In the genomic region with DNA sequence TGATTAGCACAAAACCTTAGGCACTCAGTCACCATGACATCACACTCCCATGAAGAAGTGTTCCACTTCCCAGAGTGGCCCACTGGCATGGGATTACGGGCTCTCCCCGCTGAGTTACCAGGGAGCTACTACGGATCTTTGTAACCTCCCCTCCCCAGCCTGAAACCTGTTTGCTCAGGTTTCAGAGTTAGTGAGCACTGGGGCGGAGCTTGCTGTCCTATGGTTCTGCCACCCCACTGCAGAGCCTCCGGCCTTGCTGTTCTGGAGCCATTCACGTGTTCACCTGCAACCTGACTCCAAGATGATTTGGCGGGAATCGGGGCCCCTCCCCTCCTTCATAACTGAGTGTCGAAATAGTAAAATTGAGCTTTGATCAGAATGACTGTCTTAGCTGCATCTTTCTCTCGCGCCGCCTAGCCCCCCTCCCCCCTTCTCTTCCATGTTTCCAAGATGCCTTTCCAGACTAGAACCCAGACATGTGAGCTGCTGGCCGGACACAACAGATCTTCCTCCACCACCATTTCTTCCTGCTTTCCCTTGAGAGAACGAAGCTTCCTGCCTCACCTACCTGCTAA, we compare ENCODE assay signal across 10 mouse cellular contexts.
A peak's percentile ranks its signal among the peaks of the same experiment; 100 is the strongest.
DNase-seq lines count a peak whose midpoint lies in the region; ATAC-seq and TF ChIP-seq lines count a peak whose summit lies in the region.
"Had no signal": no experiment of that assay in that cellular context is flagged by ENCODE, and none has a peak within 500 bp of the region (broad histone marks: within the 10 kb centered on the region; RNA-seq: fewer than 3 reads in every experiment).

No protein-coding gene starts in this region.

- no peak for TF ChIP-seq CTCF in lung, postnatal 0 days (IDR thresholded peaks at IDR 0.05)

- H3K9ac ChIP-seq in ES-E14 (ENCODE audit: insufficient read depth, low read depth, low read length, poor library complexity, severe bottlenecking): peak overlapping the region; percentile 16; the same call in 1 of the 2 replicates
- H3K9ac ChIP-seq in embryonic facial prominence, embryonic 11.5 days (replicated peaks; ENCODE audit: low read length): no peak overlapping the region
- H3K9ac ChIP-seq in kidney, embryonic 16.5 days (replicated peaks; ENCODE audit: low read length): no peak overlapping the region
- H3K9ac ChIP-seq in lung, postnatal 0 days (replicated peaks; ENCODE audit: low read depth): no peak overlapping the region
- H3K9ac ChIP-seq: neural tube, embryonic 13.5 days had no signal

- H3K9me3 ChIP-seq in ES-E14 (ENCODE audit: control insufficient read depth, insufficient read depth, low read depth, low read length): no peaks in the 10 kb centered on the region
- no peaks in the 10 kb centered on the region for H3K9me3 ChIP-seq in embryonic facial prominence, embryonic 11.5 days (replicated peaks; ENCODE audit: control insufficient read depth, low read length)
- H3K9me3 ChIP-seq in kidney, embryonic 16.5 days (ENCODE audit: low read length): no peaks in the 10 kb centered on the region
- no peaks in the 10 kb centered on the region for H3K9me3 ChIP-seq in lung, postnatal 0 days (ENCODE audit: low read length)
- H3K9me3 ChIP-seq: neural tube, embryonic 13.5 days had no signal

- no peak overlapping the region for H3K4me2 ChIP-seq in embryonic facial prominence, embryonic 11.5 days (ENCODE audit: low read depth, low read length)
- no peak overlapping the region for H3K4me2 ChIP-seq in kidney, embryonic 16.5 days (replicated peaks; ENCODE audit: low read depth, low read length)
- no peak overlapping the region for H3K4me2 ChIP-seq in lung, postnatal 0 days (replicated peaks; ENCODE audit: low read depth, low read length)
- H3K4me2 ChIP-seq: neural tube, embryonic 13.5 days had no signal

- in situ Hi-C loops in ES-E14 (cut with MboI; ENCODE audit: low sequenced_read_pairs in 2 of 2, unreplicated experiment in 2 of 2): no loop called here

- no peaks in the 10 kb centered on the region for H3K36me3 ChIP-seq in ES-E14 (ENCODE audit: control insufficient read depth, insufficient read depth, low read length, poor library complexity, severe bottlenecking)
- no peaks in the 10 kb centered on the region for H3K36me3 ChIP-seq in embryonic facial prominence, embryonic 11.5 days (replicated peaks; ENCODE audit: control insufficient read depth, insufficient read depth, low read depth, low read length)
- H3K36me3 ChIP-seq in kidney, embryonic 16.5 days (ENCODE audit: insufficient read depth, low read length): no peaks in the 10 kb centered on the region
- no peaks in the 10 kb centered on the region for H3K36me3 ChIP-seq in lung, postnatal 0 days (ENCODE audit: insufficient read depth, low read length)
- H3K36me3 ChIP-seq: neural tube, embryonic 13.5 days had no signal

- H3K4me1 ChIP-seq in ES-E14 (ENCODE audit: control insufficient read depth in 2 of 2, insufficient read depth in 2 of 2, low read length in 2 of 2, poor library complexity in 1 of 2): peaks cover 8 to 35% of the 10 kb centered on the region in 2 experiments
- no peaks in the 10 kb centered on the region for H3K4me1 ChIP-seq in embryonic facial prominence, embryonic 11.5 days (ENCODE audit: control insufficient read depth, insufficient read depth, low read length)
- H3K4me1 ChIP-seq in kidney, embryonic 16.5 days (ENCODE audit: insufficient read depth, low read length): peaks cover 19% of the 10 kb centered on the region
- H3K4me1 ChIP-seq in lung, postnatal 0 days (ENCODE audit: insufficient read depth, low read depth, low read length): no peaks in the 10 kb centered on the region
- H3K4me1 ChIP-seq: neural tube, embryonic 13.5 days had no signal

- no peak for TF ChIP-seq EP300 in lung, postnatal 0 days (IDR thresholded peaks at IDR 0.05)

- peak; percentile 55 for DNase-seq in ES-E14 (ENCODE audit: low read depth, low spot score)
- peak; percentile 66 for DNase-seq in embryonic facial prominence, embryonic 11.5 days (ENCODE audit: low spot score)
- DNase-seq in lung, postnatal 0 days (ENCODE audit: low spot score): peak; percentile 69
- DNase-seq in cerebellum, postnatal 36 days: no peak
- no peak for DNase-seq in cerebellum, postnatal 10 days
- DNase-seq in heart, adult 18-20 months: no peak
- DNase-seq: adrenal gland, postnatal 25 days had no signal

- ATAC-seq in embryonic facial prominence, embryonic 11.5 days (replicated peaks; ENCODE audit: insufficient number of reproducible peaks, low FRiP score, low TSS enrichment, low read depth): 0 out of 2 replicates have a peak, but pooled peaks have one; percentile 44
- ATAC-seq in kidney, embryonic 16.5 days (ENCODE audit: low FRiP score, low TSS enrichment): peak; percentile 81
- ATAC-seq in lung, postnatal 0 days: peak; percentile 79

- no peaks in the 10 kb centered on the region for H3K27me3 ChIP-seq in embryonic facial prominence, embryonic 11.5 days (ENCODE audit: control insufficient read depth, insufficient read depth, low read length)
- no peaks in the 10 kb centered on the region for H3K27me3 ChIP-seq in kidney, embryonic 16.5 days (ENCODE audit: insufficient read depth, low read length)
- no peaks in the 10 kb centered on the region for H3K27me3 ChIP-seq in lung, postnatal 0 days (replicated peaks; ENCODE audit: insufficient read depth, low read length)
- H3K27me3 ChIP-seq: neural tube, embryonic 13.5 days had no signal

- peak overlapping the region; percentile 37; the same call in 1 of the 2 replicates for H3K27ac ChIP-seq in ES-E14 (ENCODE audit: insufficient read depth, low read depth, low read length, poor library complexity, severe bottlenecking)
- H3K27ac ChIP-seq in embryonic facial prominence, embryonic 11.5 days (replicated peaks; ENCODE audit: low read depth, low read length): no peak overlapping the region
- H3K27ac ChIP-seq in kidney, embryonic 16.5 days (ENCODE audit: low read length): no peak overlapping the region
- 0 out of 2 replicates have a peak overlapping the region, but pooled peaks have one; percentile 20 for H3K27ac ChIP-seq in lung, postnatal 0 days (ENCODE audit: low read length)
- H3K27ac ChIP-seq: neural tube, embryonic 13.5 days had no signal

- H3K4me3 ChIP-seq in ES-E14 (ENCODE audit: insufficient read depth in 1 of 2, low read depth in 1 of 2, low read length in 2 of 2, poor library complexity in 1 of 2, severe bottlenecking in 1 of 2): no peak overlapping the region
- no peak overlapping the region for H3K4me3 ChIP-seq in embryonic facial prominence, embryonic 11.5 days (ENCODE audit: low read depth, low read length)
- no peak overlapping the region for H3K4me3 ChIP-seq in kidney, embryonic 16.5 days (ENCODE audit: low read length)
- H3K4me3 ChIP-seq in lung, postnatal 0 days (ENCODE audit: low read depth, low read length): no peak overlapping the region
- H3K4me3 ChIP-seq: megakaryocyte, embryonic 14.5 days; neural tube, embryonic 13.5 days had no signal

- 45% methylated on average over 14 of the region's 14 CpGs for WGBS in embryonic facial prominence, embryonic 11.5 days
- 36% methylated on average over 14 of the region's 14 CpGs for WGBS in kidney, embryonic 16.5 days
- 33% methylated on average over 14 of the region's 14 CpGs for WGBS in lung, postnatal 0 days

TF ChIP-seq in ES-E14, 5 proteins besides CTCF, POLR2A, EP300 and RAD21:
- TF ChIP-seq CHD2 (IDR thresholded peaks at IDR 0.05; ENCODE audit: low read depth, low read length): no peak
- no peak for TF ChIP-seq ZC3H11A (IDR thresholded peaks at IDR 0.05; ENCODE audit: borderline replicate concordance, low read depth, low read length)
- no peak for TF ChIP-seq MAFK (IDR thresholded peaks at IDR 0.05; ENCODE audit: insufficient read depth, low read depth, low read length)

Comparison
In these comparisons a context has a peak if more than half of its experiments do, and no peak if none do; other contexts are left out.
1. DNase-seq: peak in ES-E14 (single experiment), embryonic facial prominence, embryonic 11.5 days (single experiment) and lung, postnatal 0 days (single experiment); none in cerebellum, postnatal 36 days (0 of 2), cerebellum, postnatal 10 days (0 of 2) and heart, adult 18-20 months (0 of 2).
2. H3K27ac ChIP-seq: peak in ES-E14 (single experiment) and lung, postnatal 0 days (single experiment); none in embryonic facial prominence, embryonic 11.5 days (single experiment) and kidney, embryonic 16.5 days (single experiment).
3. Peak in every context shown above with its lines, with median percentiles within 50 percentile points of each other: ATAC-seq.